Mouse (Mus musculus) MEL (cell line): ENCODE results near the gene Klhl30. TPM values are rescaled to one million over a fixed set of nuclear protein-coding genes. Genes with fewer than 3 reads are reported as not detected.
A peak's percentile ranks its signal among the peaks of the same experiment; 100 is the strongest.

ENCODE experiments used
- DNase-seq: peaks from one replicate; pipeline ENCODE4 v3.0.0; 2011; ENCODE audit warnings: low read depth, low spot score
- H3K27ac ChIP-seq: 2 replicates; pipeline ENCODE4 v1.5.1; 2012; ENCODE audit warnings: low read depth, mild to moderate bottlenecking, control low read depth, low read length, moderate library complexity; ENCODE audit not compliant: control insufficient read depth
- H3K27me3 ChIP-seq, 2 experiments: fragments of 150-350 bp in 1 of 2; sonication (generic) in 1 of 2; 2 replicates each; pipeline ENCODE4 v1.6.1; 2012; ENCODE audit warnings: low read length in 2 of 2, mild to moderate bottlenecking in 2 of 2, improper control_type of control experiment in 1 of 2, moderate library complexity in 1 of 2; ENCODE audit not compliant: insufficient read depth in 2 of 2, control insufficient read depth in 1 of 2
- H3K36me3 ChIP-seq, 2 experiments: 2 replicates each; pipeline ENCODE4 v1.6.1; 2012 to 2014; ENCODE audit warnings: low read length in 2 of 2, improper control_type of control experiment in 1 of 2, inconsistent platforms in 1 of 2, mild to moderate bottlenecking in 1 of 2; ENCODE audit not compliant: insufficient read depth in 2 of 2, control insufficient read depth in 1 of 2
- H3K4me1 ChIP-seq, 2 experiments: fragments of 150-350 bp in 1 of 2; sonication (generic) in 1 of 2; 2 replicates each; pipeline ENCODE4 v1.6.1; 2012; ENCODE audit warnings: low read length in 2 of 2, improper control_type of control experiment in 1 of 2, mild to moderate bottlenecking in 1 of 2; ENCODE audit not compliant: insufficient read depth in 2 of 2, control insufficient read depth in 1 of 2
- H3K4me3 ChIP-seq, 2 experiments: fragments of 150-350 bp in 1 of 2; sonication (generic) in 1 of 2; 2 replicates each; pipeline ENCODE4 v1.5.1; 2012; ENCODE audit warnings: low read depth in 2 of 2, low read length in 2 of 2, mild to moderate bottlenecking in 2 of 2, moderate library complexity in 2 of 2, control low read depth in 1 of 2, improper control_type of control experiment in 1 of 2; ENCODE audit not compliant: control insufficient read depth in 1 of 2, insufficient read depth in 1 of 2
- H3K79me2 ChIP-seq: 2 replicates; pipeline ENCODE4 v1.6.1; 2012; ENCODE audit warnings: mild to moderate bottlenecking, low read length, moderate library complexity; ENCODE audit not compliant: control insufficient read depth, poor library complexity, insufficient read depth
- H3K9ac ChIP-seq: 2 replicates; pipeline ENCODE4 v1.6.1; 2012; ENCODE audit warnings: low read depth, mild to moderate bottlenecking, control low read depth, low read length, moderate library complexity; ENCODE audit not compliant: control insufficient read depth, poor library complexity, severe bottlenecking
- H3K9me3 ChIP-seq: fragments of 150-350 bp; sonication (generic); replicated peaks from 2 replicates; pipeline ENCODE4 v1.6.1; 2012; ENCODE audit warnings: mild to moderate bottlenecking, low read length, improper control_type of control experiment, moderate library complexity; ENCODE audit not compliant: insufficient read depth
- BHLHE40 ChIP-seq: IDR thresholded peaks from 2 replicates; pipeline ENCODE4 v1.6.1; 2012; ENCODE audit warnings: low read depth, mild to moderate bottlenecking, inconsistent platforms, low read length, improper control_type of control experiment, borderline replicate concordance
- CHD1 ChIP-seq: IDR thresholded peaks from 2 replicates; pipeline ENCODE4 v1.6.1; 2012; ENCODE audit warnings: low read depth, mild to moderate bottlenecking, inconsistent platforms, low read length, improper control_type of control experiment
- CHD2 ChIP-seq: IDR thresholded peaks from 2 replicates; pipeline ENCODE4 v1.6.1; 2011; ENCODE audit warnings: low read length, improper control_type of control experiment
- CTCF ChIP-seq, 3 experiments: IDR thresholded peaks in 2 of 3; conservative IDR thresholded peaks in 1 of 3; 2 replicates each; pipeline ENCODE4 v1.5.1; 2011 to 2012; ENCODE audit warnings: low read length in 3 of 3, low read depth in 2 of 3, mild to moderate bottlenecking in 2 of 3, improper control_type of control experiment in 1 of 3, inconsistent platforms in 1 of 3, mixed read lengths in 1 of 3, moderate library complexity in 1 of 3; ENCODE audit not compliant: control insufficient read depth in 1 of 3, insufficient read depth in 1 of 3, poor library complexity in 1 of 3, severe bottlenecking in 1 of 3
- ETS1 ChIP-seq: IDR thresholded peaks from 2 replicates; pipeline ENCODE4 v1.6.1; 2012; ENCODE audit warnings: low read depth, mild to moderate bottlenecking, inconsistent platforms, low read length, improper control_type of control experiment, moderate library complexity
- HCFC1 ChIP-seq: IDR thresholded peaks from 2 replicates; pipeline ENCODE4 v1.6.1; 2012; ENCODE audit warnings: low read depth, mild to moderate bottlenecking, inconsistent platforms, low read length, improper control_type of control experiment, moderate library complexity
- MAFK ChIP-seq: IDR thresholded peaks from 2 replicates; pipeline ENCODE4 v1.6.1; 2011; ENCODE audit warnings: low read depth, mild to moderate bottlenecking, low read length, improper control_type of control experiment, borderline replicate concordance
- MAZ ChIP-seq: IDR thresholded peaks from 2 replicates; pipeline ENCODE4 v1.6.1; 2012; ENCODE audit warnings: low read depth, mild to moderate bottlenecking, inconsistent platforms, low read length, improper control_type of control experiment
- MXI1 ChIP-seq: IDR thresholded peaks from 2 replicates; pipeline ENCODE4 v1.6.1; 2011; ENCODE audit warnings: mild to moderate bottlenecking, low read depth, low read length, improper control_type of control experiment
- NELFE ChIP-seq: IDR thresholded peaks from 2 replicates; pipeline ENCODE4 v1.6.1; 2011; ENCODE audit warnings: low read depth, low read length, improper control_type of control experiment
- POLR2A ChIP-seq, 2 experiments: IDR thresholded peaks; 2 replicates each; pipeline ENCODE4 v1.6.1; 2011 to 2012; ENCODE audit warnings: low read length in 2 of 2, mild to moderate bottlenecking in 2 of 2, control low read depth in 1 of 2, improper control_type of control experiment in 1 of 2, low read depth in 1 of 2, moderate library complexity in 1 of 2; ENCODE audit not compliant: control insufficient read depth in 1 of 2, insufficient read depth in 1 of 2, poor library complexity in 1 of 2
- RAD21 ChIP-seq: IDR thresholded peaks from 2 replicates; pipeline ENCODE4 v1.6.1; 2011; ENCODE audit warnings: mild to moderate bottlenecking, low read depth, low read length, improper control_type of control experiment
- RCOR1 ChIP-seq: IDR thresholded peaks from 2 replicates; pipeline ENCODE4 v1.6.1; 2012; ENCODE audit warnings: low read depth, mild to moderate bottlenecking, inconsistent platforms, low read length, improper control_type of control experiment
- SMC3 ChIP-seq: IDR thresholded peaks from 2 replicates; pipeline ENCODE4 v1.6.1; 2011; ENCODE audit warnings: low read depth, low read length, improper control_type of control experiment
- TBP ChIP-seq: IDR thresholded peaks from 2 replicates; pipeline ENCODE4 v1.8.0; 2011; ENCODE audit warnings: low read depth, low read length, improper control_type of control experiment
- UBTF ChIP-seq: IDR thresholded peaks from 2 replicates; pipeline ENCODE4 v1.6.1; 2012; ENCODE audit warnings: low read depth, mild to moderate bottlenecking, inconsistent platforms, low read length, improper control_type of control experiment, moderate library complexity, borderline replicate concordance; ENCODE audit not compliant: insufficient read depth
- polyA plus RNA-seq, 2 experiments: library from polyadenylated mRNA; stranded (reverse) in 1 of 2; unstranded in 1 of 2; fragments of >175 nt in 1 of 2; fragments of >200 nt in 1 of 2; gene quantifications; 2 replicates each; pipeline versions ENCODE4 v1.2.1 to v1.2.4; 2012; ENCODE audit warnings: low replicate concordance in 2 of 2, low read depth in 1 of 2; ENCODE audit not compliant: insufficient read length in 2 of 2, insufficient read depth in 1 of 2, missing spikeins in 1 of 2
- total RNA-seq: library from RNA; depleted of rRNA; stranded (reverse); fragments of 300-350 nt; gene quantifications from 2 replicates; pipeline ENCODE4 v1.2.3, GENCODE M21; 2012

Gene Klhl30
- total and polyA plus RNA-seq, 3 experiments = not detected

DNA sequence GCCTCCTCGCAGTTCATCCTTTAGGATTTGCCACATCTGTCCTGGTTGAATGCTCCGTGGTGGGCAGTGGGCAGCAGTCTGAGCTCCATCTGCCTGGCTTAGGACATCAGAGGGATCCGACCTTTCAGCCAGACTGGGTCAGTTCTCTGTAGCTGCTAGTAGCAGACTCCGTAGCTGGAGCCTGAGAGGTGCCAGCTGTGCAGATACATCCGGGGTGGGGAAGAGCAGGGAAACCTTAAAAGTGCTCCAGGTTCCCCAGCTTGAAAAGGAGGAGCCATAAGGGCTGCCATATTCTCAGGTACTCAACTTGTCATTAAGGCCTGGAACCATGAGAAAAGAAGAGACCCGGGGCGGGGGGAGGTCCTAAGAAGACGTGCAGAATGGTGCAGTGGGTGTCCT lies 15.0 kb downstream of the Klhl30 start:
- Histone ChIP-seq H3K4me3 (peak overlapping the region; percentile 31 to 70; a peak in 3 of 4 replicates), H3K9ac (peak overlapping the region; percentile 79), H3K9me3 (no peaks in the 10 kb centered on the region), H3K36me3 (0 out of 4 replicates have a peak, but pooled peaks cover 0 to 2% of the 10 kb centered on the region in 2 experiments), H3K27me3 (no peaks in the 10 kb centered on the region), H3K27ac (no peak overlapping the region), H3K79me2 (peaks cover 4% of the 10 kb centered on the region), H3K4me1 (peaks cover 0 to 8% of the 10 kb centered on the region in 2 experiments; a peak in 2 of 4 replicates)
- no peak for DNase-seq
- TF ChIP-seq CHD2 (no peak), RCOR1 (no peak), MAFK (no peak)

DNA sequence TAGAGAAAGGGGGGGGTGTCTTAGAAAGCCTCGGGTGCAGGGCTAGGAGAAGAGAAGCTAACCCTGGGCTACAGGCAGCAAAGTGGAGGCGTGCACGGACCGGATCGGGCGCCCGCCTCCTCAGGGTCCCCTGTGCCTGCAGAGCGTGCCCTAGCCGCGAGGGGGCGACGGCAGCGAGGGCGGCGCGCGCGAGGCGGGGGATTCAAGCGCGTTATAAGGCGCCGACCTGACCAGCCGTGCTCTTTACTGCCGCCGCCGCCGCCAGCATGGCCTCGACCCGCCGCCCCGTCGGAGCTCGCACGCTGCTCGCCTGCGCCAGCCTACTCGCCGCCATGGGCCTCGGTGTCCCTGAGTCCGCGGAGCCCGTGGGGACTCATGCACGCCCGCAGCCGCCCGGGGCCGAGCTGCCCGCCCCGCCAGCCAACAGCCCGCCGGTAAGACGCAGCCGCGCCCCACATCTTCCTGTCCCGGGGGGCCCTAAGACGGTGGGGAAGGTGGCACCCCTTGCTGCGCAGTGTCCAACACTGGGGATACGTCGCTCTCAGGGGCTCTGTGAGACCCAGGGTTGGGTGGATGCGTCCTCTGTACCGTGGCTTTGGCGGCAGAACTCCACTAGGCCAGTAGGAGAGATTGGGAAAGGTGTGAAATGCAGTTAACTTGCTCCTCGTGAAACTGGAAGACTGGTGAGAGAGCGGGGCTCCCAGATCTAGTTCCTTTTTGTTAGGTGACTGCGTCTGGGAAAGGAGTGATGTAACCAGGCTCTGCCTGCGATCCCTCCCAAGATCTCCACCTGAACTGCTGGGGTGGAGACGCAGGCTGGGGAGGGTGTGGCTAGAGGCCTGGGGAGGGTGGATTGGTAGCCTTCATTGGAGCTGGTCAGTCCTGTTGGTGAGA lies 15.6 kb downstream of the Klhl30 start, which contains the start of gene Erfe:
TSS of gene Erfe (plus strand) at position 216 of the 894 bp plus-strand sequence.
- Histone ChIP-seq H3K4me1 (peaks cover 0 to 8% of the 10 kb centered on the region in 2 experiments; a peak in 2 of 4 replicates), H3K27me3 (no peaks in the 10 kb centered on the region), H3K4me3 (peak within 1 kb of the TSS; percentile 70 to 79), H3K79me2 (peaks cover 4% of the 10 kb centered on the region), H3K9ac (peak within 1 kb of the TSS; percentile 79), H3K36me3 (0 out of 4 replicates have a peak, but pooled peaks cover 0 to 2% of the 10 kb centered on the region in 2 experiments), H3K27ac (peak within 1 kb of the TSS; percentile 45), H3K9me3 (no peaks in the 10 kb centered on the region)
- TF ChIP-seq MXI1 = no peak; the same call in 1 of the 2 replicates
- 0 out of 2 replicates have a peak, but pooled peaks have one; percentile 6 for TF ChIP-seq TBP
- no peak for TF ChIP-seq BHLHE40
- TF ChIP-seq UBTF = 0 out of 2 replicates have a peak, but pooled peaks have one; percentile 53
- TF ChIP-seq CHD2 = no peak
- TF ChIP-seq NELFE = 0 out of 2 replicates have a peak, but pooled peaks have one; percentile 40
- TF ChIP-seq RAD21 = peak; percentile 51
- TF ChIP-seq HCFC1 = 0 out of 2 replicates have a peak, but pooled peaks have one; percentile 11
- TF ChIP-seq CHD1 = no peak
- peak; percentile 62; the same call in 1 of the 2 replicates for TF ChIP-seq MAZ
- peak; percentile 67 for TF ChIP-seq SMC3
- peak; percentile 28; the same call in 1 of the 2 replicates for TF ChIP-seq ETS1
- TF ChIP-seq POLR2A (IDR thresholded peaks at IDR 0.05; ENCODE audit: control insufficient read depth in 1 of 2, insufficient read depth in 1 of 2, low read depth in 1 of 2, low read length in 2 of 2, poor library complexity in 1 of 2) = peak; percentile 53 to 55; a peak in 3 of 4 replicates
- TF ChIP-seq CTCF (IDR thresholded peaks at IDR 0.05 in 2 of 3, conservative IDR thresholded peaks at IDR 0.05 in 1 of 3; ENCODE audit: control insufficient read depth in 1 of 3, insufficient read depth in 1 of 3, low read depth in 2 of 3, low read length in 3 of 3, poor library complexity in 1 of 3, severe bottlenecking in 1 of 3) = peak in 2 of 3 experiments; percentile 84 to 94; a peak in 5 of 6 replicates
- DNase-seq = peak; percentile 87
